Mouse (Mus musculus): ENCODE data around the gene Il16.

DNA sequence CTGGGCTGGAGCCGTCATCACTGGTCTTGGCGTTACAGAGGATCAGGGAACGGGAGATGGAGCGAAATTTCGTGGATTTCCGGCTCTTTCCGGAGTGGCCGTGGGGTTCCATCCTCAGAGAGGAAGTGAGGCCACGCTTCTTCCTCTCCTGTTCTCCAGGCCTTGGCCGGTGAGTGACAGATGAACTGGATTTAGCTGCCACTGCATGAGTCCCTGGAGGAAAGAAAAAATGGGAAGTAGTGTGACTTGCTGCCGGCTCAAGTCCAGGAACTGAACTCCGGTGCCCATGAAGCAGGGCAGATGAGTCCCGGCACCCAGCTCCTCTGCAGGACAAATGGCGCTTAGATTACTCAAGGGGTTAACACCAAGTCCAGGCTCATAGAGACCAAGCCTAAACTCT, 23.0 kb downstream of the Il16 start:
- TF ChIP-seq POLR2A (IDR thresholded peaks at IDR 0.05; ENCODE audit: control insufficient read depth, low read depth, low read length) (no peak), CTCF (IDR thresholded peaks at IDR 0.05; ENCODE audit: control insufficient read depth, insufficient read depth, insufficient replicate concordance, low read depth, low read length) (no peak)

Measured in testis, adult 2 months (tissue).